Mouse (Mus musculus): ENCODE data around the gene Tfg.

Gene Tfg

GRCm38 (mm10) chr16:56645251-56645650, 72.0 kb downstream of the Tfg start:
- no peak for DNase-seq (ENCODE audit: low spot score in 2 of 2)

Measured in urinary bladder, postnatal 4 days (tissue).